Mouse (Mus musculus): ENCODE results near the gene Gm44965. TPM values are rescaled to one million over a fixed set of nuclear protein-coding genes. Genes with fewer than 3 reads are reported as not detected.

The Gm44965 gene
- total RNA-seq, 2 experiments from 2014 or later: not detected

GRCm38 (mm10) chr6:48666159-48666586 is 72.4 kb downstream of the Gm44965 start:
- TF ChIP-seq CTCF (conservative IDR thresholded peaks at IDR 0.05): no peak
- Histone ChIP-seq H3K27ac (no peak overlapping the region), H3K4me3 (no peak overlapping the region)
- DNase-seq (ENCODE audit: low spot score in 2 of 2): no peak

- Histone ChIP-seq H3K4me3 (no peak overlapping the region), H3K27ac (no peak overlapping the region)
- TF ChIP-seq CTCF (conservative IDR thresholded peaks at IDR 0.05): no peak
- DNase-seq (ENCODE audit: low spot score in 2 of 2): no peak
Observed at GRCm38 (mm10) chr6:48668022-48668421, 74.3 kb downstream of the Gm44965 start.

Other genes starting within 250 kb of the Gm44965 start
- gene Krba1, start 198.4 kb upstream of the Gm44965 start, total RNA-seq (2021): 10 to 100 TPM; 42.9 to 49.3 TPM
- 10 to 100 TPM; 20.2 to 25.8 TPM for gene Zfp467, start 148.1 kb upstream of the Gm44965 start, total RNA-seq (2021)
- 1 to 10 TPM in 1 of 2 experiments, under 1 TPM in 1; 0.92 to 1.5 TPM for gene Sspo, start 145.7 kb upstream of the Gm44965 start, total RNA-seq (2021)
- 100 to 1,000 TPM; 443 to 456 TPM for gene Atp6v0e2, start 56.3 kb upstream of the Gm44965 start, total RNA-seq (2021)
- 10 to 100 TPM; 36.6 to 40.9 TPM for gene Lrrc61, start 39.1 kb upstream of the Gm44965 start, total RNA-seq (2021)
- gene Rarres2, start 21.2 kb upstream of the Gm44965 start, total RNA-seq (2021): 10 to 100 TPM; 11.4 to 16.0 TPM
- not detected for gene Gm45021, start 4.3 kb upstream of the Gm44965 start, total RNA-seq (2021)
- gene Repin1, start 58 bp upstream of the Gm44965 start, total RNA-seq (2021): 10 to 100 TPM; 48.6 to 53.1 TPM
- gene Zfp775, start 8.1 kb downstream of the Gm44965 start, total RNA-seq (2021): 10 to 100 TPM in 1 of 2 experiments, 1 to 10 TPM in 1; 7.9 to 10.4 TPM
- 10 to 100 TPM; 12.7 to 13.4 TPM for gene AI854703, start 32.8 kb downstream of the Gm44965 start, total RNA-seq (2021)
- gene Gimap8, start 53.3 kb downstream of the Gm44965 start, total RNA-seq (2021): under 1 TPM; 0.81 to 0.97 TPM
- gene Gimap9, start 82.2 kb downstream of the Gm44965 start, total RNA-seq (2021): under 1 TPM; 0.42 to 0.44 TPM
- not detected for gene Gimap4, start 90.6 kb downstream of the Gm44965 start, total RNA-seq (2021)
- 1 to 10 TPM; 4.2 to 5.5 TPM for gene Gimap6, start 114.3 kb downstream of the Gm44965 start, total RNA-seq (2021)
- gene Gm28053, start 124.7 kb downstream of the Gm44965 start, total RNA-seq (2021): not detected
- not detected for gene Gimap7, start 124.7 kb downstream of the Gm44965 start, total RNA-seq (2021)
- gene Gimap1, start 145.1 kb downstream of the Gm44965 start, total RNA-seq (2021): 1 to 10 TPM; 1.5 to 3.9 TPM
- gene Gimap5, start 152.3 kb downstream of the Gm44965 start, total RNA-seq (2021): 1 to 10 TPM in 1 of 2 experiments, under 1 TPM in 1; 0.74 to 1.5 TPM
- gene Gimap3, start 176.9 kb downstream of the Gm44965 start, total RNA-seq (2021): not detected
- gene Tmem176a, start 247.0 kb downstream of the Gm44965 start, total RNA-seq (2021): 10 to 100 TPM; 26.0 to 30.7 TPM
- 10 to 100 TPM; 51.4 to 57.1 TPM for gene Tmem176b, start 247.6 kb downstream of the Gm44965 start, total RNA-seq (2021)

All from layer of hippocampus, adult 2 months (tissue).